Mouse (Mus musculus) Muller cell, postnatal 12 days (primary cell): ENCODE measurements at regions not wholly inside any gene's neighbourhood (a gene's known extent, or its start where the extent isn't known, plus 50 kb on each side); places are given as distances from the start of the nearest gene placed in this dataset.

Experiments used
- DNase-seq: peaks from one replicate; pipeline ENCODE4 v3.0.0-alpha.2; 2015; ENCODE audit errors: inconsistent ontology term

GRCm38 (mm10) chr16:93458598-93459496, 145.0 kb downstream of the Setd4 start:
- no peak for DNase-seq

DNA sequence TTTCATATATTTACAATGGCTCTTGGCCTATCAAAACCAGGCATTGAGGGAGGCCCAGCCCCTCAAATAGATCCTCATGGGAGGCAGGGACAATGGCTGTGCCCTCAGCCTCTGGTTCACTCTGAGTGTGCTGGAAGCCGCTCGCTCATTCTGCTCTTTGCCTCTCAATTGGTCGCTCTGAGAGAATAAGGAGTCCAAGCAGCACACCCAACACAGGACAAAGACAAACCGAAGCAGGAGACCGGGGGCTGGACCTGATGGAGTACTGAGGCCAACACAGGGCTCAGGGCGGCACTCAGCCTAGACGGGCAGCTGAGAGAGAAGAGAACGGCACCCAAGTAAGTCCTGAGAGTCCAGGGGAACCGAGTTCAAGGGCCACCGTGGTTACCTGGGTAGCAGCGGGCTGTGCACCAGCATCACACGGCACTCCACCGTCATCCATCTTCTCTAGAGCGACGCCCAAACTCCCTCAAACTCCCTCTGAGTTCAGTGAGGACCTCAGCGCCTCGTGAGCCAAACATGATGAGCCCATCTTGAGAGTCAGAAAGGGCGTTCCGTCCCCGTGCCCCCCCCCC, 145.8 kb downstream of the Setd4 start:
- DNase-seq, result no peak

- no peak for DNase-seq
These were observed 147.0 kb downstream of the Setd4 start for GRCm38 (mm10) chr16:93456706-93457425.

GRCm38 (mm10) chr16:93454080-93454997, 149.5 kb downstream of the Setd4 start:
- DNase-seq, result peak; percentile 56

GRCm38 (mm10) chr16:93453056-93453455, 150.8 kb downstream of the Setd4 start:
- DNase-seq, result no peak

GRCm38 (mm10) chr16:93450896-93451295, 153.0 kb downstream of the Setd4 start:
- DNase-seq, result no peak

- no peak for DNase-seq
These were observed 153.9 kb downstream of the Setd4 start for GRCm38 (mm10) chr16:93449925-93450324.

GRCm38 (mm10) chr16:93448124-93448523, 155.7 kb downstream of the Setd4 start:
- DNase-seq, result no peak

DNA sequence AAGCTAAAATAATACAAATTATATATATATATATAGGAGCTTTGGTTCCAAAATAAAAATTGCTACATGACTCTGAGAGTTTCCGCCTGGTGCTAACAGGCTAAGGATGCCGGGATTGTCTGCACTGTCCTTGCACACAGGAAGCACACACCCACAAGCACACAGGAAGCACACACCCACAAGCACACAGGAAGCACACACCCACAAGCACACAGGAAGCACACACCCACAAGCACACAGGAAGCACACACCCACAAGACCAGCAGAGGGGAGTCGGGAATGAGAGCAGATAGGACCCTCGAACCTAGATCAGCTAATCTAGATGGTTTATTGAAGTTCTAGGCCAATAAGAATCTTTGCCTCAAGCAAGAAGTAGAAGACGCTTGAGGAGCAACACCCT, 156.9 kb downstream of the Setd4 start:
- no peak for DNase-seq

- DNase-seq, result no peak
These were observed 157.7 kb downstream of the Setd4 start for GRCm38 (mm10) chr16:93446206-93446605.

GRCm38 (mm10) chr16:93442837-93443236, 161.0 kb downstream of the Setd4 start:
- DNase-seq, result peak; percentile 71

DNA sequence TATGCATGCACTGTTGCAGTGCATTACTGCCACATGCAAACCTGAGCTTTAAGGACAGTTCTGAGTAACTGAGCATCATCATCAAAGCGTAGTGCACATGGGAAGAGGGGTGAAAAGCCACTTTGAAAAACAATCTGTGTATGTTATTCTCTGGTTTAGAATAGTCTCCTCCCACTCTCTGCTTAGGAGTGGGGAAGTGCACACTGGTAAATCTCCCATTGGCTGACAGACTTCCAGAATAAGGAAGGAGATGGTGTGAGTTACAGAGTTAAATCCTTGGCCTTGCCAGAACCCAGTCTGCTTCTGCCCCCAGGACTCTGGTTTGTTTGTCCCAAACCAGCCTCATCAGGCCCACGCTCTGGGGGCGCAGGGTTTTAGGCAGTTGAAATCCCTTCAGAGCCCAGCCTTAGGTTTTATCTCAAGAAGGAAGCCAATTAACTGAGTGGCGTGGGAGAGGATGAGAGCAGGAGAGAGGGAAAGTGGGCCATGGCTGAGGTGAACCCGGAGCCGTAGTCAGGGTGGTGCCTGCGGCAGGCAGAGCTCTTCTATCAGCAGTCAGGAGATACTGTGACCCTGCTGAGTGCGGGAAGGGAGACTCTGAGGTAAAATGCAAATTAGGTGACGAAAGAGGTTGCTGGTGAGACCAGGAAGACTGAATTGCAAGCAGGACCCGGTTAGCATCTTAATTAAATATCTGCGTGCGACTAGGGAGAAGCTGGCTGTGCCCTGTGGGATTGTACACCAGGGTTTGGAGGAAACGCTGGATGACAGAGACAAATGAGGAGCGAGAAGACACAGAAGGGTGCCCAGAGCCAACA, 166.0 kb downstream of the Setd4 start:
- no peak for DNase-seq

GRCm38 (mm10) chr16:93436732-93437131, 167.1 kb downstream of the Setd4 start:
- no peak for DNase-seq

- no peak for DNase-seq
These were observed 172.5 kb downstream of the Setd4 start for GRCm38 (mm10) chr16:93431316-93431715.

GRCm38 (mm10) chr16:93429324-93429781, 174.5 kb downstream of the Setd4 start:
- DNase-seq, result no peak

GRCm38 (mm10) chr16:93427264-93427663, 176.6 kb downstream of the Setd4 start:
- no peak for DNase-seq

- DNase-seq, result peak; percentile 70
These were observed 178.1 kb downstream of the Setd4 start for GRCm38 (mm10) chr16:93425731-93426130.

GRCm38 (mm10) chr16:93423174-93423573, 180.7 kb downstream of the Setd4 start:
- DNase-seq, result no peak

- DNase-seq, result no peak
These were observed 181.6 kb downstream of the Setd4 start for GRCm38 (mm10) chr16:93422221-93422620.

DNA sequence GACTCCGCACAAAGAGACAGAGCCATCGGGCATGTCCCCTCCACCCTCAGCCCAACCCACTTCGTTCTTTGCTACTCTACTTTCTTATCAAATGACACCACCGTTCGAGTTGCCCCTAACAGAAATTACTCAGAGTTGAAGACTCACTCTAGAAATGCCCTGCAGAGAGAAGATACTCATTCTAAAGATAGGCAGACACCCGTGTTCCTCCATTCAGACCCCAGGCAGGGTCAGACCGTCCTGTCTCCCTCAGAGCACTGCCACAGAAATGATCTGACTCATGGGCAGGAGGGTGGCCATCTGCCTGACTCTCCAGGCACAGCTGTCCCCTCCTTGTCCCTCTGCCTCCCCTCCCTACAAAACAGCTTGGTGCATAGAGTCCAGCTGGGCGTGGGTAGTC, 185.6 kb downstream of the Setd4 start:
- DNase-seq, result no peak
